Mouse (Mus musculus) E14TG2a.4 (cell line): ENCODE measurements around the gene Oas1d.
A peak's percentile ranks its signal among the peaks of the same experiment; 100 is the strongest.
"Not testable (repeated sequence)": the region's sequence is repeated elsewhere in the genome, so short reads cannot be mapped to it uniquely, and the experiment has no call there.

Experiments
- H3K27me3 ChIP-seq: 2 replicates; pipeline ENCODE4 v1.6.1; 2014; ENCODE audit warnings: low read length, control low read depth; ENCODE audit not compliant: insufficient read depth
- H3K36me3 ChIP-seq: 2 replicates; pipeline ENCODE4 v1.6.1; 2014; ENCODE audit warnings: low read length, control low read depth; ENCODE audit not compliant: insufficient read depth
- H3K4me1 ChIP-seq: replicated peaks from 2 replicates; pipeline ENCODE4 v1.6.1; 2014; ENCODE audit warnings: low read depth, low read length, control low read depth
- H3K4me3 ChIP-seq: replicated peaks from 2 replicates; pipeline ENCODE4 v1.5.1; 2014; ENCODE audit warnings: mild to moderate bottlenecking, low read length
- H3K9me3 ChIP-seq: 2 replicates; pipeline ENCODE4 v1.6.1; 2014; ENCODE audit warnings: low read length, control low read depth
- CTCF ChIP-seq: conservative IDR thresholded peaks from 2 replicates; pipeline ENCODE4 v1.5.1; 2014; ENCODE audit warnings: low read length
- NANOG ChIP-seq: IDR thresholded peaks from 2 replicates; pipeline ENCODE4 v1.6.1; 2014; ENCODE audit warnings: borderline replicate concordance, low read length, mixed read lengths
- POU5F1 ChIP-seq: IDR thresholded peaks from 2 replicates; pipeline ENCODE4 v1.6.1; 2014; ENCODE audit warnings: low read length, borderline replicate concordance

Oas1d gene

DNA sequence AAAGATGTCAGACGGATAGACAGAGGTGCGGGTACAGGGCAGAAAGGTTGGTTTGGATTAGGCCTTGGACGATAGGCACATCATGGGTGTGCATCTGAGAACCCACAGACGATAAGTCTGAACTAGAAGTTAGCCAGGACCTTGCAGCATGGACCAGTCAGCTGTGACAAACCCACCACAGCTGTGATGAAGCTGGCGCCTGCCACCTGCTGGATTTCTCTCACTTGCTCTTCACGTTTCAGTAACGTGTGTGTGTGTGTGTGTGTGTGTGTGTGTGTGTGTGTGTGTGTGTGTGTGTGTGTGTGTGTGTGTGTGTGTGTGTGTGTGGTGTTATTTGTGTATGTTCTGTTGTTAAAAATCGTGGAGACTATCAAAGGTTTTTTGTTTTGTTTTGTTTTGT, at the start of gene Oas1d:
Oas1d (plus strand) TSS at position 333 of the 400 bp plus-strand sequence.
- Histone ChIP-seq H3K4me1 (peaks cover 11% of the 10 kb centered on the region), H3K27me3 (peaks cover 33% of the 10 kb centered on the region)
- not testable (repeated sequence) for H3K4me3 ChIP-seq, H3K36me3 ChIP-seq, H3K9me3 ChIP-seq

DNA sequence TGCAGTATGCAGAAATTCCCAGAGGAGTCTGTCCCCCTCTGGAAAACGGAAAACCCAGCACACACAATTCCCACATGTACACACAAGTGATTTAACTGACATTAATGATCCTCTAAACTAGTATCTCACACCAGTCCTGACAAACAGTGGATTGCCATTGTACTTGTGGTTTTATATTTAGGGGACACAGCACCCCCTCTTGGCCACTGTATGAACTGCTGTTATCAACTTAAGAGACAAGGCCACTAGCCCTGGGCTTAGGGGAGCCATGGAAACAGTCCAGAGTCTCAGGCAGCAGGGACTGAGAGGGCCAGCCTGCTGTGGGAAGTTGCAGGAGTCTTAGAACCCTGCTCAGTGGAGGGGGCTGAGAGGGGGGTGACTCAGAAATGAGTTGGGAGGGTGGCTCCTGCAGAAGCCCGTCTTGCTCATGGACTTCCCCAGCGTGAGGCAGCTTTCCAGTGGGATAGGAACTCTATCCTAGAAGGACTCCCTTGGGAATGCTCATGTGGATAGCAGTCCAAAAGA, 48.9 kb upstream of the Oas1d start:
- Histone ChIP-seq H3K36me3 (no peaks in the 10 kb centered on the region), H3K9me3 (peaks cover 9% of the 10 kb centered on the region), H3K27me3 (peaks cover 46% of the 10 kb centered on the region), H3K4me3 (no peak overlapping the region), H3K4me1 (peaks cover 9% of the 10 kb centered on the region; the same call in 1 of the 2 replicates)
- TF ChIP-seq NANOG, result no peak
- peak; percentile 76 for TF ChIP-seq CTCF

DNA sequence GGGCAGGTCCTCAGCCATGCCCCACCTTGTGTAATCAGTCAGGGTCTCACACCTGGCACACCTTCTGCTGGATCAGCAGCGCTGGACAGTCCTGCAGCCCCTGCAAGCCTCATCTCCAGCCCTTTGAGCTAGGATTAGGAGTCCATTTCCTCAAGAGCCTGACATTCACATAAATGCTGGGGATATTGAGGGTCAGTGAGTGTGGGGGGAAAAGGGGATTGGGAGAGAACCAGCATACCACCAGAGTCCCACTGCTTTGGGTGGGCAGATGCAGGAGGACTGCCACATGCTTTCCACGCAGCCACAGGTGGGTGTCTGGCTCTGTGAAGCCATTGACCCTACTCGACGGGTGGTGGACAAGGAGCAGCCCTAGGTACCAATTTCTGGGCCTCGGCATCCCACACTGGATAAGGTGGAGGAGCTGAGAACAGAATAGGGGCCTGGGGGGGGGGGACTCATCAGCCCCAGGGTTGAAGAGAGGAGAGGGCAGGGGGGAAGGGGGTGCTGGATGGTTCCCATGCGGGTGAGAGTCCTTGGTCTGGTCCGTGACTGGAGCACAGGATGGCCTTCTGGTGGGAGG, 44.8 kb upstream of the Oas1d start:
- no peaks in the 10 kb centered on the region for H3K9me3 ChIP-seq
- no peak overlapping the region for H3K4me3 ChIP-seq
- H3K27me3 ChIP-seq, result peaks cover 81% of the 10 kb centered on the region
- H3K36me3 ChIP-seq, result no peaks in the 10 kb centered on the region
- no peak for TF ChIP-seq CTCF
- TF ChIP-seq NANOG, result no peak
- TF ChIP-seq POU5F1, result no peak
- H3K4me1 ChIP-seq, result peaks cover 9% of the 10 kb centered on the region; the same call in 1 of the 2 replicates

GRCm38 (mm10) chr5:120870081-120870480, 44.3 kb upstream of the Oas1d start:
- Histone ChIP-seq H3K27me3 (peaks cover 81% of the 10 kb centered on the region), H3K4me3 (no peak overlapping the region), H3K36me3 (no peaks in the 10 kb centered on the region), H3K4me1 (peaks cover 9% of the 10 kb centered on the region; the same call in 1 of the 2 replicates), H3K9me3 (no peaks in the 10 kb centered on the region)
- TF ChIP-seq NANOG (no peak; the same call in 1 of the 2 replicates), CTCF (no peak), POU5F1 (no peak)

DNA sequence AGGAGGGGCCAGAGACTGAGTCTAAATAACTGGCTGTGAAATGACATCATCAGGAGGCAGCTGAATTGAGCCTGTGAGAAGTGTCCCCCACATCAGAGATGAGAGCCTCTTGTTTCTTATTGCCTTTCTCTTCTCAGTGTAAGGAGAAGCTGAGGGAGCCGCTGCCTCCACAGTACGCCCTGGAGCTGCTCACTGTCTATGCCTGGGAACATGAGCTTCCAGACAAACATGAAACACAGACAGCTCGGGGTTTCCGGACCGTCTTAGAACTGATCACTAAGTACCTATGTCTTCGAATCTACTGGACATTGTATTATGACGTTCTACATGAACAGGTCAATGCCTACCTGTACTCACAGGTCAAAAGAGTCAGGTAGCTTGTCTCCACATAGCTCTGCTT, 43.6 kb upstream of the Oas1d start:
- peaks cover 5% of the 10 kb centered on the region; the same call in 1 of the 2 replicates for H3K36me3 ChIP-seq
- TF ChIP-seq POU5F1 (no peak), CTCF (no peak), NANOG (no peak)
- no peak overlapping the region for H3K4me3 ChIP-seq
- no peaks in the 10 kb centered on the region for H3K9me3 ChIP-seq
- H3K27me3 ChIP-seq, result peaks cover 81% of the 10 kb centered on the region
- peaks cover 9% of the 10 kb centered on the region; the same call in 1 of the 2 replicates for H3K4me1 ChIP-seq

DNA sequence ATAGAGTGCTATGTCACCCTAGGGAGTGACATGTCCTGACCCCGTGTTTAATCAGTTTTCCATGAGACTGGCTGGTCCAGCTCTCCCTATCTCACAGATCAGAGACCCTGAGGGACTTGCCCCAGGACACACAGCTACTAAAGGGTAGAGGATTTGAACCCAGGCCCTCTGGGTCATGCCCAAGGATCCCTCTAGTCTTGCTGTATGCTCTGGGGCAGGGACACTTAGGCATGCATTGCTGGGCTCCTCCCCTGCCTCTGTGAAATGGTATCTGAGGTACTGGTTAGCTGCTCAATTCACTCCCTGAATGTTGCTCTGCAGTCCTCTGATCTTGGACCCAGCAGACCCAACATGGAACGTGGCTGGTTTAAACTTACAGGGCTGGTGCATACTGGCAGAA, 42.9 kb upstream of the Oas1d start:
- H3K4me3 ChIP-seq, result no peak overlapping the region
- peaks cover 74% of the 10 kb centered on the region for H3K27me3 ChIP-seq
- H3K36me3 ChIP-seq, result peaks cover 8% of the 10 kb centered on the region
- H3K4me1 ChIP-seq, result peaks cover 9% of the 10 kb centered on the region; the same call in 1 of the 2 replicates
- TF ChIP-seq POU5F1 (no peak), CTCF (no peak), NANOG (no peak)
- H3K9me3 ChIP-seq, result no peaks in the 10 kb centered on the region

DNA sequence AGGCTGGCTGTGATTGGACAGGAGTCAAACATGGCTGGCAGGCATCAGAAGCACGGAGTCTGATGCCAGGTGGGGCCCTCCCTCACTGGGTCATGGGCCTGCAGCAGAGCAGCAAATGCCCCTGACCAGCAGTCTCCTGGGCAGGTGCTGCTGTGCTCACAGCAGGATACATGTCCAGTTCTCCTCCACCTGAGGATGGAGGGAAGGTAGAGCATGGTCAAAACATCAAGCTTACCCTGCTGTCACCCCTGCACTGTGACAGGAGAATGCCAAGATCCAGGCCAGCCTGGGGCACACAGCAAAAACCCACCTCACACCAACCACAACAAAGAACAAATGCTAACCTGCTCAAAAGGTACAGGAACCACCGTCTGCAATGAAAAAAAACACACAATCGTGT, 37.5 kb upstream of the Oas1d start:
- peaks cover 32% of the 10 kb centered on the region for H3K27me3 ChIP-seq
- H3K4me3 ChIP-seq, H3K4me1 ChIP-seq, H3K9me3 ChIP-seq: not testable (repeated sequence)
- peaks cover 37% of the 10 kb centered on the region for H3K36me3 ChIP-seq

DNA sequence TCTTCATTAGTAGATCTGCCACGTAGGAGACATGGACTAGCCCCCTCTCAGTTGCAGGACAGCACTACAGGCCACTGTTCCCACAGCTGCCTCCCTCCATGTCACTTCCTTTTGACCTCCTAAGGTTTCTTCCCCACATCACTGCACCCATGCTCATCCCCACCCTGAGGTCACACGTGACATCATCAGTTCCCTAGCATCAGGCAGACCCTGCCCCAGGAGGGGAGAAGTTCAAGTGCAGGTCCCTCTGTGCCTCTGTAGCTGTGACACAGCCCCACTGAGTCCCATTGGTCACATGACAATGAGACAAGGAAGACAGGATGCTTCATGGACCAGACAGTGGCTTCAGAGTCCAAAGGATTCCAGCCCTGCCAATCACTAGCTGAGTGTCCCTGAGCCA, 36.9 kb upstream of the Oas1d start:
- not testable (repeated sequence) for H3K4me3 ChIP-seq, H3K4me1 ChIP-seq, H3K9me3 ChIP-seq
- Histone ChIP-seq H3K27me3 (peaks cover 27% of the 10 kb centered on the region), H3K36me3 (peaks cover 42% of the 10 kb centered on the region)

DNA sequence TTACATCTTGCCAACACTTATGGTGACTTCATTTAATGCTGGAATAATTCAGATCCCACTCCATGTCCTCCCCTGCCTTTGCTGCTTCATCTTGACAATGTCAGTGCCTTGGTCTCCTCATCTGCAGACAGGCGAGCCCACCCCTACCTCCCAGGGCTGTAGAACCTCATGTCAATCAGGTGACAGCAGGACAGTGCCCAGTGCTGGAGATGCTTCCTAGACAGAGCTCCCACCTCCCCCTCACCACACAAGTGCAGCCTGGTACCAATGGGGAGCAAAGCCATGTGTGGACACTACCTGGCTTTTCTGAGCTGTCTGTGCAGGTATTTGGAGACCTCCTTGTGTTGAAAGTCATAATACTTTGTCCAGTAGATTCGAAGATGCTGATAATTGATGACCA, 35.5 kb upstream of the Oas1d start:
- not testable (repeated sequence) for H3K9me3 ChIP-seq, H3K4me3 ChIP-seq, H3K4me1 ChIP-seq
- Histone ChIP-seq H3K36me3 (peaks cover 47% of the 10 kb centered on the region), H3K27me3 (peaks cover 14% of the 10 kb centered on the region; the same call in 1 of the 2 replicates)

- not testable (repeated sequence) for H3K4me3 ChIP-seq, H3K27me3 ChIP-seq, H3K9me3 ChIP-seq, H3K4me1 ChIP-seq
- H3K36me3 ChIP-seq, result peaks cover 38% of the 10 kb centered on the region
Measured at GRCm38 (mm10) chr5:120881681-120882080, 32.7 kb upstream of the Oas1d start.

- Histone ChIP-seq H3K4me3 (peak within 1 kb of the TSS; percentile 60), H3K36me3 (peaks cover 28% of the 10 kb centered on the region), H3K9me3 (peaks cover 17% of the 10 kb centered on the region), H3K4me1 (peaks cover 50% of the 10 kb centered on the region)
- H3K27me3 ChIP-seq, result not testable (repeated sequence)
Measured at GRCm38 (mm10) chr5:120887413-120887812, 26.9 kb upstream of the Oas1d start, which contains the start of gene Oas1g. Gene Oas1g, minus strand, starts transcription at chr5:120887613.
